Mouse (Mus musculus) bone marrow macrophage, adult 2 months (primary cell): ENCODE results near the gene Esyt1.

Experiments used
- CTCF ChIP-seq: IDR thresholded peaks from 2 replicates; pipeline ENCODE4 v1.5.1; 2012; ENCODE audit warnings: low read depth, mild to moderate bottlenecking, low read length, moderate library complexity
- POLR2A ChIP-seq: IDR thresholded peaks from 2 replicates; pipeline ENCODE4 v1.6.1; 2012; ENCODE audit warnings: mild to moderate bottlenecking, low read depth, low read length, borderline replicate concordance

- TF ChIP-seq CTCF (no peak), POLR2A (no peak)
Measured at GRCm38 (mm10) chr10:128543100-128543499, 17.4 kb upstream of the Esyt1 start.
